Mouse (Mus musculus): ENCODE data around the gene Mylk. TPM values are rescaled to one million over a fixed set of nuclear protein-coding genes. Genes with fewer than 3 reads are reported as not detected.

Mylk gene
- polyA plus RNA-seq (2012; rRNA removed): 4.6 and 5.5 TPM in 2 replicates

DNA sequence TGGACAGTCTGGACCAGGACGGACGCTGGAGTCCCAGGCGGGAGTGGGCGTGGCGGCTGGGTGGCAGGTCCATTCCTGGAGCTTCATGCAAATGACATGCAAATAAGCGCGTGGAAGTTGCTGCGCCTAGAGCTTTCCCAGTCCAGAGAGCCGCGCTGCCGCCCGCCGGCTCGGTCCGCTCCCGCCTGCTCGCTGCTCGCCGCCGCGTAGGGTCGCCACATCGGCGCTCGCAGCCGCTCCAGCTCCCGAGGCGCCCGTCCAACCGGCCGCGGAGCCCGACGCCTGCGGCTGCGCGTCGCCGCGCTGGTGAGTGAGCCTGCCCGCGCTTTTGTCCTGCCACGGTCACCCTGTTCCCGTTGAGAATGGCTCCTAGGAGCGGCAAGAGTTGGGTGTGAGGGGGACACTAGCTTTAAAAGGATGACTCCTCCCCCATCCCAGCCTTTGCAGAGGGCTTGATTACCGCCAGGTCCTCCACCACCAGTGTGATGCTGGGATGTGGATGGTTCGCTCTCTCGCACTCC, at the start of gene Mylk:
TSS of gene Mylk (plus strand) at position 146 of the 521 bp plus-strand sequence.

DNA sequence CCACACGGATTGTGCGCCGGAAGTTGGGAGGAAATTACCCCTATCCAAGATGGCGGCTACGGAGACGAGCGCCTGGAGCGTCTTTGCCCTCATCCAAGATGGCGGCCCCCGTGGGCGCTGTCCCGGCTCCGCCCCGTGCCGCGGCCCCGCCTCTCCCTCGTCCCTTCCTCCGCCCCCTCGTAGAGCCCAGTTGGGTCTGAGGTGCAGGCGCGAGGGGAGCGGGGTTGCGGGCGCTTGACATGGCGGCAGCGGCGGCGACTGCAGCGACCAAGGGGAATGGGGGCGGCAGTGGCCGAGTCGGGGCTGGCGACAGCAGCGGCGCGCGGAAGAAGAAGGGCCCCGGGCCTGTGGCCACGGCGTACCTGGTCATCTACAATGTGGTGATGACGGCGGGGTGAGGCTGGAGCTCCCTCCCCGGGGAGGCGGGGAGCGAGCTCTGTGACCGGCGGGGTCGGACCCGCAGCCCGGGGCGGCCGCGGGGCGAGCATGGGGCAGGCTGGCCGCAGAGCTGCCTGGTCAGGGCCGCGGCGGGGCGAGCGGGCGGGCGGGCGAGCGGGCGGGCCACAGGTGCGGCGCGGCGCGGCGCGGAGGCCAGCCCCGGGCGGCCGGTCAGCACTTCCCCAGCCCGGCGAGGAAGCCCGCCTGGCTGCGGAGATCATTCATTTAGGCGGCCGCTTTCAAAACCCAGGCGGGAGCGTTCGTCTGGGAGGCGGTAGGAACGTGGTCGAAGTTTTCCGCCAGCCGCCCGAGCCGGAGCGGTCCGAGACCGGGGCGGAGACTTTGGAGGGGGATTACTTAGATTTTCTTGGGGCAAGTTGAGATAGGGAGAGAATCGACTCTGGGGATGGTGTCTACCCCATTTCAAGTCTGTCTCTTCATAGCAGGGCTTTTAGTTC, 277.5 kb downstream of the Mylk start, which contains the start of gene Hacd2:
TSS of gene Hacd2 (plus strand) at position 187 of the 896 bp plus-strand sequence.

Other genes with a start within 250 kb of the Mylk start
- 7.3 and 7.9 TPM in 2 replicates for gene Kalrn, start 171.7 kb upstream of the Mylk start, polyA plus RNA-seq (2012; rRNA removed)
- gene Ropn1, start 95.3 kb upstream of the Mylk start, polyA plus RNA-seq (2012; rRNA removed): not detected in 2 replicates
- gene Ccdc14, start 54.6 kb upstream of the Mylk start, polyA plus RNA-seq (2012; rRNA removed): 3.0 and 3.3 TPM in 2 replicates